Mouse (Mus musculus) olfactory bulb, adult 2 months (tissue): ENCODE data around the gene Slc19a1. TPM values are rescaled to one million over a fixed set of nuclear protein-coding genes. Genes with fewer than 3 reads are reported as not detected.

Experiments
- H3K27ac ChIP-seq: fragments of 200-500 bp; 2 replicates; pipeline ENCODE4 v1.5.1; 2012; ENCODE audit warnings: low read depth, low read length; ENCODE audit not compliant: insufficient read depth
- H3K4me1 ChIP-seq: fragments of 200-500 bp; 2 replicates; pipeline ENCODE4 v1.6.1; 2012; ENCODE audit warnings: low read length; ENCODE audit not compliant: control insufficient read depth, insufficient read depth
- H3K4me3 ChIP-seq: fragments of 200-500 bp; 2 replicates; pipeline ENCODE4 v1.5.1; 2012; ENCODE audit warnings: mild to moderate bottlenecking, low read depth, low read length, moderate library complexity; ENCODE audit not compliant: insufficient read depth
- CTCF ChIP-seq: fragments of 200-500 bp; IDR thresholded peaks from 2 replicates; pipeline ENCODE4 v1.5.1; 2012; ENCODE audit warnings: low read depth, mild to moderate bottlenecking, low read length, moderate library complexity; ENCODE audit not compliant: insufficient read depth
- POLR2A ChIP-seq: fragments of 200-500 bp; IDR thresholded peaks from 2 replicates; pipeline ENCODE4 v1.6.1; 2012; ENCODE audit warnings: mild to moderate bottlenecking, low read depth, low read length, moderate library complexity; ENCODE audit not compliant: insufficient read depth
- WGBS: fragments of 180-500 bp; shearing (Covaris S2); methylation state at CpG from one replicate; pipeline ENCODE4 v1.1.7; 2018; 5-methylcytosine and 5-hydroxymethylcytosine counted together
- polyA plus RNA-seq: library from polyadenylated mRNA; stranded (reverse); fragments of >200 nt; gene quantifications from 2 replicates; pipeline ENCODE4 v1.2.4, GENCODE M21; 2012; ENCODE audit warnings: low replicate concordance; ENCODE audit not compliant: missing spikeins, insufficient read depth, insufficient read length

The Slc19a1 gene
- polyA plus RNA-seq, 1 experiment = not detected

- 81% methylated on average over 7 of the region's 7 CpGs for WGBS
- Histone ChIP-seq H3K4me1 (peaks cover 10% of the 10 kb centered on the region), H3K27ac (no peak overlapping the region), H3K4me3 (no peak overlapping the region)
- TF ChIP-seq POLR2A = no peak
- no peak for TF ChIP-seq CTCF
These were observed 16.0 kb upstream of the Slc19a1 start for GRCm38 (mm10) chr10:77016080-77016479.

GRCm38 (mm10) chr10:77016499-77016898 lies 15.5 kb upstream of the Slc19a1 start:
- no peak overlapping the region for H3K4me3 ChIP-seq
- 42% methylated on average over 8 of the region's 8 CpGs for WGBS
- H3K4me1 ChIP-seq = peaks cover 12% of the 10 kb centered on the region
- no peak overlapping the region for H3K27ac ChIP-seq
- TF ChIP-seq POLR2A (no peak), CTCF (no peak)

- Histone ChIP-seq H3K27ac (no peak overlapping the region), H3K4me3 (no peak overlapping the region), H3K4me1 (peaks cover 15% of the 10 kb centered on the region)
- WGBS = 58% methylated on average over 2 of the region's 2 CpGs
- TF ChIP-seq CTCF = no peak
These were observed 15.0 kb upstream of the Slc19a1 start for GRCm38 (mm10) chr10:77017061-77017460.

- TF ChIP-seq POLR2A = no peak
- no peak for TF ChIP-seq CTCF
- 78% methylated on average over 9 of the region's 9 CpGs for WGBS
- Histone ChIP-seq H3K27ac (no peak overlapping the region), H3K4me1 (peaks cover 17% of the 10 kb centered on the region), H3K4me3 (no peak overlapping the region)
These were observed 14.4 kb upstream of the Slc19a1 start for GRCm38 (mm10) chr10:77017662-77018061.

- H3K4me1 ChIP-seq = peaks cover 12% of the 10 kb centered on the region
- TF ChIP-seq CTCF = peak; percentile 67
- 0 out of 2 replicates have a peak, but pooled peaks have one; percentile 28 for TF ChIP-seq POLR2A
- WGBS = 17% methylated on average over 17 of the region's 17 CpGs
- peak overlapping the region; percentile 61 for H3K27ac ChIP-seq
- H3K4me3 ChIP-seq = peak overlapping the region; percentile 42
These were observed 10.5 kb upstream of the Slc19a1 start for GRCm38 (mm10) chr10:77021399-77022052.

GRCm38 (mm10) chr10:77022301-77023130 lies 9.5 kb upstream of the Slc19a1 start:
- H3K27ac ChIP-seq = no peak overlapping the region
- WGBS = 73% methylated on average over 13 of the region's 13 CpGs
- H3K4me1 ChIP-seq = peaks cover 11% of the 10 kb centered on the region
- TF ChIP-seq CTCF (no peak), POLR2A (no peak)
- no peak overlapping the region for H3K4me3 ChIP-seq

- H3K27ac ChIP-seq = no peak overlapping the region
- WGBS = 93% methylated on average over 5 of the region's 5 CpGs
These were observed 7.8 kb upstream of the Slc19a1 start for GRCm38 (mm10) chr10:77024231-77024630.

GRCm38 (mm10) chr10:77026944-77027343 lies 5.1 kb upstream of the Slc19a1 start:
- 84% methylated on average over 3 of the region's 3 CpGs for WGBS
- TF ChIP-seq CTCF = no peak
- TF ChIP-seq POLR2A = no peak
- Histone ChIP-seq H3K27ac (no peak overlapping the region), H3K4me3 (no peak overlapping the region), H3K4me1 (0 out of 2 replicates have a peak, but pooled peaks cover 4% of the 10 kb centered on the region)

More at GRCm38 (mm10) chr10:77024231-77024630, 7.8 kb upstream of the Slc19a1 start:
- H3K4me3 ChIP-seq = no peak overlapping the region
- peaks cover 11% of the 10 kb centered on the region for H3K4me1 ChIP-seq
- TF ChIP-seq CTCF (no peak), POLR2A (no peak)

GRCm38 (mm10) chr10:77028782-77029296 lies 3.2 kb upstream of the Slc19a1 start:
- TF ChIP-seq CTCF (no peak), POLR2A (no peak)
- 81% methylated on average over 6 of the region's 6 CpGs for WGBS
- no peak overlapping the region for H3K27ac ChIP-seq
- no peak overlapping the region for H3K4me3 ChIP-seq
- peaks cover 13% of the 10 kb centered on the region for H3K4me1 ChIP-seq
